Mouse (Mus musculus): ENCODE data around the gene Defb45. TPM values are rescaled to one million over a fixed set of nuclear protein-coding genes. Genes with fewer than 3 reads are reported as not detected.

Gene Defb45
- polyA plus RNA-seq, 2 experiments from 2014 or later = not detected

DNA sequence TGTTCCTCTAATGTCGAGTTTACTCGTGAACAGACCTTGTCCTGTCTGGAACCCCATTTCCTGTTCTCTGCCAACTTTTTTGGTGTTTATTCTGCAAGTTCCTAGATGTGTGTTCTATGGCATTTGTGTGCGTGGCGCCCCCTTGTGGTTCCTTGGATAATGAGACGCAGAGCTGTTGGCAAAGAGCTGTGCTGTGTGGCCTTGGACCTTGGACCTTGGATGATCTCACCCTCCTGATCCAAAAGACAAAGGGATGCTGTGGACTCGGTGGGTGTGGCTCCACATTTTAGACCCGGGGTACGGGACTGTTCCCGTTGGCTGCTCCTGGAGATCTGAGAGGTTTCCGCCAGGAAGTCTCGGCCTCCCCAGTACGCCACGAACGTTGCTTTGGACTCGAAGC is 4.9 kb upstream of the Defb45 start, which contains the start of gene Defb36:
Gene Defb36, plus strand, starts transcription at position 271 of the 400 bp plus-strand sequence.
- no peak for ATAC-seq

DNA sequence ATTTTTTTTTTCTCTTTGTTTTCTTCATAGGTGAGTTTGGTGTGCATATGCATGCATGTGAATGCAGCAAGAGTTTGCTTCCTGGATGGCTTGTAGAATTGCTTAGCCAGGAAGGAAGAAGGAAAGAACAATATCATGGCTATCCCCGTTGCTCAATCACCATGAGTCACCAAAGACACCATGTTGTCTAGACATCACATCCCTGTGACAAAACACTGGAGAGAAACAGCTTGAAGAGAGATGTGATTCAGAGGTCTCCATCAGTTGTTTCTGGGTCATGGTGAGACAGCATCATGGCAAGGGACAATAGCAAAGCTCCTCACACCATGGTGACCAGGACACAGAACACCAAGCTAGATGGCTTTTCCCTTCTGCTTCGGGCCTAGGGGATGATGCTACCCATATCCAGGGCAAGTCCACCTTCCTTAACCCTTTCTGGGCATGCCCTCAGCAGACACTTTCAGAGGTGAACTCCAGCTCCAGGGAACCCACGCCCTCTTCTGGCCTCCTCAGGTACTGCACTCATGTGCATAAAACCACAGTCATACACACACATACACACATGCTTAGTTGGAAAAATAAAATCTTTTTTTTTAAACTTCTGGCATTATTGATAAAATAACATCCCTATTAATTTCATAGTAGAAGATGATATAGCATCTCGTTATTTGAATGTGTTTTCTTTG is 2.2 kb upstream of the Defb45 start:
- ATAC-seq = no peak

DNA sequence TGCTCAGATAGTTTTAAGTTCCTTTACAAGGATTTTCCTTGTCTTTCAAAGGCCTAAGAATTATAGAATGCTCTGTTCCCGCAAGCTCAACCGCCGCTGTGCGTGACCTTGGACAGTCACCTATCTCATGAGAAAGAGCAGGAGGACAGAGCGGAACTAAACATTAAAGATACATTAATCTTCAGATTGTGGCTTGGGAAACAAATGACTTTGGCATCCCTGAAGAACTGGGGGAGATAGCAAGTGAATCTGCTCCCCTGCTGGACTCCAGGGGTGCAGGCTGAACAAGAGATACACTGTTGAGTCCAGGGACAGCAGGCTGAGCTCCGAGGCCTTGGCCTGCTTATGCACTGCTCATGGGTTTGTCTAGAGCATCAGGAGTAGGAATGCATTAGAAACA is 877 bp upstream of the Defb45 start:
- ATAC-seq = no peak

DNA sequence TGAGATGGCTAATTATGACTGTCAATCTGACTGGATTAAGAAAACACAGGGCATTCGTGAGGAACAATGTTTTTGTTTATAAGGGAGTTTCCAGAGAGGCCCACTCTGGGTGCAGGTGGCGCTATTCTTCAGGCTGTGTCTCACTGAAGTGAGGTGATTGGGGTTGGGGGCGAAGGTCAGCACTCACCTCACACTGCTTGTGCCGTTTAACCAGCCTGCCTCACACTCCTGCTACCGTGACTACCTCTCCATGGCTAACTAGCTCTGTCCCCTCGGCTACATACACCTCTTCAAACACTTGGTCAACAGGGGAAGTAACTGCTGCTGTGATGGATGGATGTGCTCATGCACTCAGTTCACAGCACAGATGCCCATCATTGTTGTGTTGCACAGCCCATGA is 10.2 kb downstream of the Defb45 start:
- ATAC-seq = no peak

DNA sequence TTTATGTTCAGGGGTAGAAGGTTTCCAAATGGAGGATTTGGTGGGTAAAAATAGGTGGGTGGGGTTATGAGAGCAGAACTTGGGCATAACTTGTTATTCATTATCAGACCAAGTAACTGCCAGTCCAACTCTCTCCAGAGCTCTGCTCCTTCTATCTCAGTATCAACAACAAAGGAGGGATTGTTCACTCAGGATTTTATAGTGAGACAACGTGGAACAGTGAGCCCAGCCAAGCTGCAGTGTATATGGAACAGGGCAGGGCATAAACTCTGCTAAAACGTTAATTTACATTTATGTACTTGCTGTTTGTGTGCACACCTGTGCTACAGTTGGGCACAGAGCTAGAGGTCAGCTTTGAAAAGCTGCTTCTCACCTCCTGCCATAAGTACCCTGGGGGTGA is 10.7 kb downstream of the Defb45 start:
- no peak for ATAC-seq

DNA sequence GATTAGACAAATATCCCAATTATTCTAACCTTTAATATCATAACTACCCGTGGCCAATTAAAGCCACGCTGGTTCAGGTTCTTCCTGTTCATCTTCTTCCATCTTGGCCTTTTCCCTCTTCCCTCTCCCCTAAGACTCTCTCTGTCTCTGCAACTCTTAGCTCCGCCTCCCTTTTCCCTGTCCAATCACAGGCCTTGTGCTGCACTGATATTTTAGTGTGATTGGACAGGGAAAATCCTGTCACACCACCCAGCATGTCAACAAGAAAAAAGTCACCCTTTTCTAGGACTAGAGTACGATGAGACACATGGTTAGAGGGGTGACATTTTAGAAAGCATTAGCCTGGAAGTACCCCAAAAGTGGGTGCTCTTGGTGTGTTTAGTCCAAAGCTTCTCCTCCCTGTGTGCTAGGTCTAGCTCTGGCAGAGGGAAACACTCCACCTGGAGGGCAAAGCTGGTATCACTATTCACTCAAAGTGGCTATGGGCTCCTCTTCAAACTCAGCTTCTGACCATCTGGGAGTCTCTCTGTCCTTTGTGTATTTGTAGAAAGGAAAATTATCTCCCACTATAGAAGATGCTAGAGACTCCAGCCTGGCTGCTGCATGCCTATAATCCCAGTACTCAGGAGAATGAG is 12.2 kb downstream of the Defb45 start:
- ATAC-seq = no peak

DNA sequence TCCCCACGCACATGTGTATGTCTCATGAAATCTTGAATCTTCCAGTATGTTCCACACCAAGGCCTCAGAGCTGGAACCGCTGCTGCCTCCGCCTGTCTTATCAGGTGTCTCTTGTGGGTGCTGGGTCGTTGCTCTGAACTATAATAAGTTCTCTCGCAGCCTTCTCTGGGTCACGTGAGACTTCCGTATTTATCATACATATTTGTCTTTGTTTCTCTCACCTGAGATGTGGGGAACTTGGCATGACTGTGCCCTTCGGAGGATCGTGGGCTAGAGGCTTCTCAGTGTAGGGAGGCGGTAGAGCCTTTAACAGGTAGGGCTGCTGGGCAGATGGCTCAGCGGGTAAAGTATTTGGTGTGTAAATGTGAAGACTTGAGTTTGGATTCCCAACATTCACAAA is 18.6 kb downstream of the Defb45 start:
- no peak for ATAC-seq

DNA sequence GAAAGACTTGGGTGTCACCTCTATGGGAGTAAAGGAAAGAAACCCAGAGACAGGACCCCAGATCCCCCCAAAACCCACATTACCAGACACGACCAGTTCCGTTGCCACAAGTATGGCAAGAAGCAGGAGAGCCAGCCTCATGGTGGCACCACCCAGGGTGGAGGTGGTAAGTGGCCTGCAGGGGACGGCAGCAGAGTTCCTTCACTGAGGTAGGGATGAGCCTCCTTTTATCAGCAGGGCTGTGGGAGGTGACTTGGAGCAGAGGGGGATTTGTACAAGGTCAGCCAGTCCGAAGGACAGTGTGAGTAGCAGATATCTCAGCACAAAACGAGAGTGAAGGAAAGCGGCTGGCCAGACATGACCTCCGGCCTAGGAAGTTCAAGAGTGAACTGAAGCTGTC is 19.1 kb downstream of the Defb45 start, which contains the start of gene Defb19:
Gene Defb19, minus strand, starts transcription at position 206 of the 400 bp plus-strand sequence.
- no peak for ATAC-seq

DNA sequence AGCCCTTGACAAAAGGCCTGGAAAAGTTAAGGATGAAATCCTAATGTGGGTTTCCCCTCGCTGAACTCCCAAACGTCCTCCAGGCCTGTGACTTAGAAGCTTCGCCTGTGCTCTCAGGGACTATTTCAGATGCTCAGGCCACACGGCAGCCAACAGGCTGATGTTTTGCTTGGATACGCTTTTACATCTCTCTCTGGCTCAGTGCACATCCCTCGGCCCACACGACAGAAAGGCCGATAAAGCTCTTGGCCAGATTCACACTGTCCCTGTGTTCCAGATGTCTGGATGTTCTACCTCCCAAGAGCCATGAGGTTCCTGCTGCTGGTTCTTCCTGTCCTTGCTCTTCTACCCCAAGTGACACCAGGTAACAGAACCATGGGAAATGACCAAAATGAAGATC is 25.7 kb downstream of the Defb45 start:
- ATAC-seq = no peak

DNA sequence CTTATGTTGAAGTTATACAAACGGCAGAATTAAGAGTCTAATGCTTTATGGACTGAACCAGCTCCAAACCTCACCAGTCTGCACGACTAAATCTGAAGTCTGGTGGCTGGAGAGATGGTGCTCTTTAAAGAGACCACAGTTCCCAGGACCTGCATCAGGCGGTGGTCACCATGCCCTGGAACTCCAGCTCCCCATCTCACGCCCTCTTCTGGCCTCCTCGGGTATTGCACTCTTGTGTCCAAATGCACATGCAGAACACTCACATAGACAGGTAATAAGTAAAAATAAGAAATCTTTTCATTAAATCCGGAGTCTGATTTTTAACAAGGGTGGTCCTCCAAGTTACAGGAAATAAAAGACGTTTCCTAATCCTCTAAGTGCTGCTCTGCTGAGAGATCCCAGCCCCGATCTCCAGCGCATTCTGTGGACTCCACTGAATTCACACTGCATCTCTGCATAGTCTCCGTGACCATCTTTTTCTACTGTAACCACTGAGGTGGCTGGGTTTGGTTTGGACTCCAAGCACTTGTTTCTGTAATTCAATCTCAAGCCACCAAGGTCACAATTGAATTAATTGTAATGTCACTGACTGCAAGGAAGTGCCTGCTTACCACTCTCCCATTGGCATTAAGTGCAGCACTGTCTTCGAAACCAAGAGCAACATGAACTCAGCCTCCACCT is 26.9 kb downstream of the Defb45 start, which contains the start of gene Defb21:
Gene Defb21, plus strand, starts transcription at position 631 of the 681 bp plus-strand sequence.
- ATAC-seq = no peak

DNA sequence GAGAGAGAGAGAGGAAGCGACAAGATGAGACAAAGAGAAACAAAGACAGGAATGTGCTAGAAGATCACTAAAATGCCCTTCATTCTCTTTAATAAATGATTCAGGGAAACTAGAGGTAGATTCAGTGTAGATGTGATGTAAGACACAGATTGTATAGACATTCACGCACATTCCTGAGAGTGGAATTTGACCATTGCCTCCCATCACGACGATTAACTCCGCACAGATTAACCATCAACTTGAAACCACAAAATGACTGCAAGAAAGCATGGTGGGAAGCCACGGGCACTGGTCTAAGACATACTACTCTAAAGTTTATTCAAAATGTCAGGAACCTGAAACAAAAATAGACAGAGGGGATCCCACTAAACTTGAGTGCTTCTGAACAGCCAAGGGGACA is 28.9 kb downstream of the Defb45 start:
- ATAC-seq = no peak

DNA sequence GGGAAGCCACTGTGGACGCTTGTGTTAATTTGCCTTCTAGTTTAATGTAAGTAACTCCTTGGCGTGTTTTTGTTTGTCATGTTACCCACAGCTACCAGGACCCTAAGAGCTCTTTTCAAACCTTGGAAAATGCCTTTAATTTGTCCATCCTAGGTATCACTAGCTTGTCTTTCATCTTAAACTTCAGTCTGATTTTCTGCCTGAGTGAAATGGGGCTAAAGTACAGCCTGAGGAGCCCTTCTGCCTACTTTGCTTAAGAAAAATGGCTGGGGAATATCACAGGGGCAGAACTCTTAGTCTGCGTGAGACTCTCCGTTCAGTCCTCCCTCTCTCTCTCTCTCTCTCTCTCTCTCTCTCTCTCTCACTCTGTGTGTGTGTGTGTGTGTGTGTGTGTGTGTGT is 29.3 kb downstream of the Defb45 start:
- no peak for ATAC-seq

DNA sequence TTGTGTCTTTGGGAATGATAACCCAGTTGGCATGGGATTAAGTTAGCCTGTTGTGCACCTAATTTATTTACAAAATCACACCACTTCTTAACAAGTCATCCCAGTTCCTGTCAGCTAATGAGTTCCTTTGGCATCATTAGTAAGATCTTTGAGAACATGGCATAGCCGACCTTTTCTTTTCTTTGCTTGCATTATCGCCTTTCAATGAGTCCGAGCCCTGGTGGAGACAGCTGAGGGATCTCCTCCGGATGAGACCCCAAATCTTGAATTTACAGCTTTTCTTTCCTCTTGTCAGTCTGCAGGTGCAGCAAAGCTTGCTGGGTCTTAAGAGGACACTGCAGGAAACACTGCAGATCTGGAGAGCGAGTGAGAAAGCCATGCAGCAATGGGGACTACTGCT is 30.2 kb downstream of the Defb45 start, which contains the start of gene Gm17416:
Gene Gm17416, plus strand, starts transcription at position 301 of the 400 bp plus-strand sequence.
- no peak for ATAC-seq

DNA sequence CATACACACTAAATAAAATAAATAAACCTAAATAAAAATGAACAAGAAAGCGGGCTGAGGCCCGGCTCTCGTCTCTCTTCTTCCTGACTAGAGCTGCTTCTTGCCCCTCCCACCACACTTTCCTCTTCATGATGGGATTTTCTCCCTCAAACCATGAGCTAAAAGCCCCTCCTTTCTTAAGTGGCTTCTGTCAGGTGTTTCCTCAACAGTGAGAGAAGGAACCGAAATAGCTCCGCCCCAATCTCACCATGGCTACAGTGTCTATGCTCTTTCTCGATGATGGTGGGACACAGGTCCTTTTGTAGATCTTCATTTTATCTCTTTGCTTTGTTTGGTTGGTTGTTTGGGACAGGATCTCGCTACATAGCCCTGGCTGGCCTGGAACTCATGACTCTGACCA is 42.5 kb downstream of the Defb45 start:
- no peak for ATAC-seq

DNA sequence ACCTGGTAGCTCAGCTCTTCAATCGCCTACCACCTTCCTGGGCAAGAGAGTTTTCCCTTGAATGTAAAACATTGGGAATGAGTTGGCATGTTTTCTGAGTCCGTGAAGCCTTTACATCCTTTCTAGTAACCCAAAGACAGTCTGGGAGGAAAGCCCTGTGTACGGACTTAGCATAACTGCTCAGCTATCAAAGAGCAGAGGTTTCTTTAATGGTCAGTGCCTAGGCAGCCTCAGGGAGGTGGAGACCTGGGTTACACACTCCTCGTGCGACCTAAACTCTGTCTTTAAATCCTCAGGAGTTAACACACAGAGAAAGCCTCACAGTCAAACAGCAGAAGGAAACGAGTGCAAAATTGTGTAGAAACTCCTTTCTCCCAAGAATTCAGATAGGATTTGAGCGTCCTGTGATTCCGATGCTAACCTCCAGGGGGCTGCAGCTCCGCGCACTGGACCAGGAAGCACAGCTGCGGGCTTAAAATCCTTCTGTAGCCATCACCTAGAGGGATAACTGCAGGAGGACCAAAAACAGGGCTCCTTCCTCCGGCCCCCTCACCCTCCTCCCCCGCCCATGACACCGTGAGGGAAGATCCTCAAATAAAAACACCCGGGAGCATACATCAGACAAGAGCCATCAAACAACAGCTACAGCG is 45.3 kb downstream of the Defb45 start:
- ATAC-seq = no peak

DNA sequence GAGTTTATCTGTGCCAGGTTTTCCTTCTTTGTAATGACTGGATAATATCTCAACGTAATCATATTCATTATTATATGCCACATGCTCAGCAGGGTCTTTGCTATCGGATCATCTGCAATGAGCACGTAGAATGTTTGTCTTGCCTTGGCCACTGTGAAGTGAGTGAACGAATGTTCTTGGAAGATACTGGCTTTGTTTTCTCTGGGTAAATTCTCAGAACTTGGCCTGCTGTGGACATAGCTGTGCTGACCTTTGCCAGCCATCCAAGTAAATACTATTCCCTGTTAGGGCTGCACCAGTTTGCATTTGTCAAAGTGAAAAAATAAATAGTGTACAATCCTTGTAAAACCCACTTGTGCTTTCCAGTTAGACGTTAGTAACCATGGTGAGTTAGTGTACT is 51.1 kb downstream of the Defb45 start:
- no peak for ATAC-seq

DNA sequence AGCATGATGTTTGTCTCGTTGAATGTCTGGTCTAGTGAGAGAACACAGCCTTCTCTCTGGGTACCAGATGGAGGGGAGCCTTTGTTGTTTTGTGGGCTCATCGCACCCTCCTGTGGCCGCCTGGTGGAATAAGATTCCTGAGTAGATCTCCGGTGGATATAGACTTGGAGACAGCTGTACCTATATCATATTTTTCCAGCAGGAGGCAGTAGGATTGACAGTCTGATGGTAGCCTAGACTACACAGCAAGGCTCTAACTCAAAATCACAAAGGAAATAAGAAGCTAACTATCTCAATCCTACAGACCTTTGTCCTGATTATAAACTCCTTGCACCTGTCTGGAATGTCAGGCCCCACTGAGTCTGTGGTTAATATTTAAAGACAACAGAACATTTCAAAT is 54.5 kb downstream of the Defb45 start:
- no peak for ATAC-seq

DNA sequence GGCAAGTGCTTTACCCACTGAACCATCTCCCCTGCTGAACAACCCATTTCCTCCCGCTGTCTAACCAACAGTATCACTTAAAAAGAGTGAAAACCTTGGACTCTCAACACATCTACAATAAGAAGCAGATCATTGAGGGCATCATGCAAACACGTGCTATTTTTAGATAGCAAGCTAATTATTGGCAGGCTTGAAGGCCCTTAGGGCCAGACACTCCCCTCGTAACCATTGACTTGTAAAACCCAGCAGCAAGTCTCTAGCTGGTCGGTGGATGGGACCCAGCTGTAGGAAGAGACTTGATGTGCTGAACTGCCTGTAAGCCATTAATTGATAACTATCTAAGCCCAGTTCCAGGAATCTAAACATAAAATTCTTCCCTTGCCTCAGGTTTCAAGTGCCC is 55.7 kb downstream of the Defb45 start:
- no peak for ATAC-seq

Other genes with a start within 250 kb of the Defb45 start
- gene Nrsn2, start 222.8 kb downstream of the Defb45 start, polyA plus RNA-seq (2017; shearing (Covaris generic)) = not detected
- gene Sox12, start 201.3 kb downstream of the Defb45 start, polyA plus RNA-seq (2017; shearing (Covaris generic)) = under 1 TPM; 0.30 to 0.33 TPM
- gene Zcchc3, start 184.4 kb downstream of the Defb45 start, polyA plus RNA-seq (2017; shearing (Covaris generic)) = under 1 TPM; 0.70 to 0.74 TPM
- gene 6820408C15Rik, start 183.8 kb downstream of the Defb45 start, polyA plus RNA-seq (2017; shearing (Covaris generic)) = not detected
- not detected for gene Defb23, start 134.8 kb downstream of the Defb45 start, polyA plus RNA-seq (2017; shearing (Covaris generic))
- not detected for gene Defb20, start 122.3 kb downstream of the Defb45 start, polyA plus RNA-seq (2017; shearing (Covaris generic))
- not detected for gene Defb22, start 109.3 kb downstream of the Defb45 start, polyA plus RNA-seq (2017; shearing (Covaris generic))
- gene Defb26, start 87.7 kb downstream of the Defb45 start, polyA plus RNA-seq (2017; shearing (Covaris generic)) = not detected
- not detected for gene Defb28, start 81.1 kb downstream of the Defb45 start, polyA plus RNA-seq (2017; shearing (Covaris generic))
- not detected for gene Defb29, start 59.3 kb downstream of the Defb45 start, polyA plus RNA-seq (2017; shearing (Covaris generic))
- gene Gm17416, start 30.1 kb downstream of the Defb45 start, polyA plus RNA-seq (2017; shearing (Covaris generic)) = not detected
- not detected for gene Defb21, start 26.7 kb downstream of the Defb45 start, polyA plus RNA-seq (2017; shearing (Covaris generic))
- not detected for gene Defb19, start 19.1 kb downstream of the Defb45 start, polyA plus RNA-seq (2017; shearing (Covaris generic))
- not detected for gene Defb36, start 4.9 kb upstream of the Defb45 start, polyA plus RNA-seq (2017; shearing (Covaris generic))
- not detected for gene Defb25, start 23.7 kb upstream of the Defb45 start, polyA plus RNA-seq (2017; shearing (Covaris generic))
- gene Rem1, start 27.6 kb upstream of the Defb45 start, polyA plus RNA-seq (2017; shearing (Covaris generic)) = not detected
- 10 to 100 TPM; 72.7 to 82.3 TPM for gene H13, start 70.1 kb upstream of the Defb45 start, polyA plus RNA-seq (2017; shearing (Covaris generic))
- 1 to 10 TPM; 2.1 to 2.5 TPM for gene Mcts2, start 87.6 kb upstream of the Defb45 start, polyA plus RNA-seq (2017; shearing (Covaris generic))
- gene Id1, start 136.9 kb upstream of the Defb45 start, polyA plus RNA-seq (2017; shearing (Covaris generic)) = under 1 TPM; 0.56 to 0.97 TPM
- gene Cox4i2, start 154.8 kb upstream of the Defb45 start, polyA plus RNA-seq (2017; shearing (Covaris generic)) = not detected
- gene Bcl2l1, start 232.3 kb upstream of the Defb45 start, polyA plus RNA-seq (2017; shearing (Covaris generic)) = 10 to 100 TPM; 52.4 to 59.9 TPM
- gene Tpx2, start 248.6 kb upstream of the Defb45 start, polyA plus RNA-seq (2017; shearing (Covaris generic)) = 10 to 100 TPM; 21.3 to 23.3 TPM